Mouse (Mus musculus): ENCODE measurements around the gene Cela3a. TPM values are rescaled to one million over a fixed set of nuclear protein-coding genes. Genes with fewer than 3 reads are reported as not detected.
"Not testable (repeated sequence)": the region's sequence is repeated elsewhere in the genome, so short reads cannot be mapped to it uniquely, and the experiment has no call there.

Cela3a gene
- polyA plus RNA-seq (2015; fragmentation: Nextera tagmentation; extraction: Ambion mirVana), result not detected in 2 replicates

- no peak for DNase-seq (ENCODE audit: low spot score)
Measured at GRCm38 (mm10) chr4:137409691-137410090, at the start of gene Cela3a. Cela3a (minus strand) TSS chr4:137409791.

- peak; percentile 69 for DNase-seq (ENCODE audit: low spot score)
Measured at GRCm38 (mm10) chr4:137458861-137459260, 49.3 kb upstream of the Cela3a start.

DNA sequence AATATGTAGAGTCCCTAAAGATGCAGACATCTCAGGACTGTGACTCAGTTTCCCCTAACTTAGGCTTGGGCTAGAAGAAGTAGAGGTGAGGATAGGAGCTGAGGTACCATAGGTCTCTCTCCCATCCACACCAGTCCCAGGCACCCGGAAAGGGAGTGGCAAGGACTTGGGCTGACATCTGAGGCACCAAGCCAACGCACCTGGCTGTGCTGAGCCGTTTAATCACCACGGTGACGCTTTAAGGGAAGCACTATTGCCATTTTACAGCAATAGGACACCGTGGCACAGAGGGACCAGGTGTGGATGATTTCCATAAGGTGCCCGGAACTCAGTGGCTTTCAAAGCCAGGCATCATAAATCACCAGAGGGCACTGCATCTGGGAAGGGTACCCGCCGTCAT lies 48.7 kb upstream of the Cela3a start:
- DNase-seq (ENCODE audit: low spot score), result peak; percentile 51

DNA sequence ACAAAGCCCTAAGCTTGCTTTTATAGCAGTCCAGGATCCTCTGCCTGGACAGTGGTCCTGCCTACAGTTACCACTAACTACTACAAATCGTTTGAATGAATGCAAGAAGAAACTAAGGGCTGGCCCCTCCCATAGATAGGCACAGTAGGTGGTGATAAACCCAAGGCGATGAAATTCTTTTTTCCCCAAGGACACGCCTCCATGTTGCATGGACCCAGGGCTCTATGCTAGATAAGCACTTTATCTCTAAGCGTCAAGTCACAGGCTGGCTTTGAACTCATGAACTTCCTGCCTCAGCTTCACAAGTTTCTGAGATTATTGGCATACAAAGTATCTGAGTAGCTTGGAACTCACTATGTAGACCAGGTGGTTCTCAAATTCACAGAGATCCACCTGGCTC lies 47.7 kb upstream of the Cela3a start:
- no peak for DNase-seq (ENCODE audit: low spot score)

DNA sequence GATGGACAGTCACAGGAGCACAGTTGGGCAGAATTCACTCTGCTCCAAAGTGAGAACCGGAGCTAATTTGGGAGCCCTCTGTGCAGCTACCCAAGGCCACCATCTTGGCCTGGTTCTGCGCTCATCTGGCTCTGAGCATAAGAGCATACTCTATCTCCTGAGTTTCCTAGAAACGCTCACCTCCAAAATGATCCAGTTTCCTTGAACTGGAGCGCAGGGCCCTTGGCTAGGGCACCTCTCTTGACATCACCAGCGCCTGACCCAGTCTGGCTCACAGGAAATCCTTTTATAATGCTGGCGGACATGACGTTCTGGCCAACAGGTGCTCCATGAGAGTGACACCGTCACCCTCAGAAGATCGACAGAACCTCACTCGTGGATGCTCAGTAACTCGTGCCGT lies 47.0 kb upstream of the Cela3a start:
- no peak for DNase-seq (ENCODE audit: low spot score)

GRCm38 (mm10) chr4:137454582-137454981 lies 45.0 kb upstream of the Cela3a start:
- DNase-seq (ENCODE audit: low spot score), result no peak

DNA sequence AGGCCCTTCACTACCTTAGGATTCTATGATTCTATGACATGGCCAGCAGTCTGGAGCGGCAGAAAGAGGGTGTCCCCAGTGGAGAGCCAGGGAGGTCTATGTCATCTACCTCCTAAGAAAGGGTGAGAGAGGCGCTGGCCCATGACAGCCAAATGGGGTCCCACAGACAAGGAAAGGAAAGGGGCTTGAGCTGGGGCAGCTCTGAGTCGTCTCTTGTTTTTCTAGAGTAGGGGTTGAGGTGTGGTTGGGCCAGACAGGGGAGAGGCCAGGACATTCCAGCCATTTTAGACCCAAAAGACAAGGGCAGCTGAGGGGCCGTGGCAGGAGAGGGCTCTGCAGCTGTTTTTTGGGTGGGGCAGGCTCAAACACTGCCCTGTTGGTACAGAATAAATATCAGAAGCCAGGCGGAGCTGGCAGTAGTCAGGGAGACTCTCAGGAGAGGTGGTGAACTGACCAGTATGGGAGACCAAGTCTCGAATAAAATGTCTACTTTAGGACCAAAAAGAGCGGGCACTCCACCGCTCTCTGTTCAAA lies 43.7 kb upstream of the Cela3a start, which contains the start of gene 1700013G24Rik:
1700013G24Rik (plus strand) TSS at position 51 of the 534 bp plus-strand sequence.
- DNase-seq (ENCODE audit: low spot score), result no peak

- no peak for DNase-seq (ENCODE audit: low spot score)
Measured at GRCm38 (mm10) chr4:137452190-137452589, 42.6 kb upstream of the Cela3a start.

GRCm38 (mm10) chr4:137449715-137450114 lies 40.1 kb upstream of the Cela3a start:
- DNase-seq (ENCODE audit: low spot score), result no peak

DNA sequence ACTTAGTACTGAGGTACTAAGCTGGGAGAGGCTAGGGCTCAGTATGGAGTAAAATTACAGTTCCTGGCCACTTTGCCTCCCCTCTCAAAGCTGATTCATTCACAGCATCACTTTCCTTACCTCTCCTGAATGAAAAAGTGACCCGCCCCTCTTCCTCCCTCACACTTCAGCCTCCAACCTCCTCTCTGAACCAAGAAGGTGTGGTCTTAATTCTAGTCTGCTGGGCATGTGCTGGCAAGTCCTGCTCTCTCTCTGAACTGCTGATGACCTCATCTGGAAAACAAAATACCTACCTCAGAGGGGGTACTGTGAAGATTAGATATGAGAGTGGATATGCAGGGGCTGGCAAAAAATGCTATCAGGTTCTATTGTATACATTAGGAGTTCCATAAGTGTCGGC lies 39.5 kb upstream of the Cela3a start:
- no peak for DNase-seq (ENCODE audit: low spot score)

DNA sequence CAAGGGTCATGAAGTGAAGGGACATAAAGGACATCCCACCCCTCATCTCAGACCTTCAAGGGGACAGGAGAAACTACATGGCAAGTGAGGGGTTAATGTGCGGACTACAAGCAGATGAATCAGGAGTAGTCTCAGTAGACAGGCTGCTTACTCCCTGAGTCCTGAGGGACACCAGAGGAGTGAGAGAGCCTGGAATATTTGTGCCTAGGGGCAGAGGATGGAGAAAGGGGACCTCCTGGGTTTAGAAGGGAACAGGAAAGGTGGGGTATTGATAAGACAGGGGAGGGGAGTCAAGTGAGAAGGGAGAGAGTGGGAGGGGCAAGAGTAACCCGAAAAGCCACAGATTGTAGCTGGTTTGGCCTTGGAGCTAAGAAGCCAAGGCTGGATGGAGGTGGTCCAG lies 39.0 kb upstream of the Cela3a start:
- DNase-seq (ENCODE audit: low spot score), result no peak

DNA sequence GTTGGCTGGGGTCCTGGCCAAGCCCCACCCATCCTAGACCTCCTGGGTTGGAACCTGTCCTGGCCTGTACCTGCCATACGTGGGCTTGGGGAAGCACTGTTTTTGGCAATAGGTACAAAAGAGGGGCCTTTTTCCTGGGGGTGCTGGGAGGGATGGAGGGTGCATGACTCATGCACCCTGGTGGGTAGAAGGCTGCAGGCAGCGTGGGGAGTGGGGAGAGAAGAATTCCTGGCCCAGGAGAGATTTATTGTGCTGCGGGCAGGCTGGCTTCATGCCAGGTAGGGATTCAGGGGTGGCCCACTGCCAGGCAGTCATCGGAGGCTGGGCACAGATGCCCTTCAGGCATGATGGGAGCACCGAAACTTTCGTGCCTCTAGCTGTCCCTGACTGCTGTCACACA lies 38.6 kb upstream of the Cela3a start:
- DNase-seq (ENCODE audit: low spot score), result no peak

- no peak for DNase-seq (ENCODE audit: low spot score)
Measured at GRCm38 (mm10) chr4:137447363-137448196, 38.0 kb upstream of the Cela3a start.

GRCm38 (mm10) chr4:137445881-137446280 lies 36.3 kb upstream of the Cela3a start:
- no peak for DNase-seq (ENCODE audit: low spot score)

DNA sequence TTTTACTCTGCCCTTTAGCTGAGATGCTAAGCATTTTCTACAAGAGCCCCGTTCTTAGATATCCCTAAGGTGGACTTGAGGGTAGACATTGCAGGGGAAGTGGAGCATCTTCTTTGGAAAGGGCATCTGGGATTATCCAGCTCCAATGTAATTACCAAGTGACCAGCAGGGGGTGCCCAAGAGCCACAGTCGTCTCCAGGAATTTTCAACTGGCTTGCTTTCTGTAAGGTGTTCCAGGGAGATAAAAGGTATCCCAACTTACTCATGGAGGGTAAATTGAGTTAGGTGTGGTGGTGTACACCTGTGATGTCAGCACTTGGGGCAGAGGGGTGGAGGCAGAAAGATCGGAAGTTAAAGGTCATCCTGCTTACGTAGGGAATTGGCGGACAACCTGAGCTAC lies 34.0 kb upstream of the Cela3a start:
- DNase-seq (ENCODE audit: low spot score), result peak; percentile 63

GRCm38 (mm10) chr4:137441332-137441731 lies 31.7 kb upstream of the Cela3a start:
- DNase-seq (ENCODE audit: low spot score), result no peak

DNA sequence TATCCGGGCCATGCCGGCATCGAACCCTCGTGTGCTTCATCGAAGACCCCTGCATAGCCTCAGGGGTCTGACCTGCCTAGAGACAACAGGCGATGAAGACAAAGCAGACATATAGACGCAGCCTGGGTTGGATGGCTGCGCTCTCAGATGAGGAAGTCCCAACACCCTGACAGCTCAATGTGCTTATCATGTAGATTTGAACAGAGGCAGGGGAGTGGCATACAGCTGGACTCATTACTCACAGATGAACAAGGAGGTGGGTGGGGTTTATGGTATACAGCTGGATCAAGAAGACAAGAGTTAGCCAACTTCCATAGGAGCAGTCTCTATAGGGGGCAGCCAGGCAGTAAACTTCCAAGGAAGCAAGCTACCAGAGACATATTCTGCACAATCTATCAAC lies 29.3 kb upstream of the Cela3a start:
- no peak for DNase-seq (ENCODE audit: low spot score)

- no peak for DNase-seq (ENCODE audit: low spot score)
Measured at GRCm38 (mm10) chr4:137436979-137437669, 27.5 kb upstream of the Cela3a start.

DNA sequence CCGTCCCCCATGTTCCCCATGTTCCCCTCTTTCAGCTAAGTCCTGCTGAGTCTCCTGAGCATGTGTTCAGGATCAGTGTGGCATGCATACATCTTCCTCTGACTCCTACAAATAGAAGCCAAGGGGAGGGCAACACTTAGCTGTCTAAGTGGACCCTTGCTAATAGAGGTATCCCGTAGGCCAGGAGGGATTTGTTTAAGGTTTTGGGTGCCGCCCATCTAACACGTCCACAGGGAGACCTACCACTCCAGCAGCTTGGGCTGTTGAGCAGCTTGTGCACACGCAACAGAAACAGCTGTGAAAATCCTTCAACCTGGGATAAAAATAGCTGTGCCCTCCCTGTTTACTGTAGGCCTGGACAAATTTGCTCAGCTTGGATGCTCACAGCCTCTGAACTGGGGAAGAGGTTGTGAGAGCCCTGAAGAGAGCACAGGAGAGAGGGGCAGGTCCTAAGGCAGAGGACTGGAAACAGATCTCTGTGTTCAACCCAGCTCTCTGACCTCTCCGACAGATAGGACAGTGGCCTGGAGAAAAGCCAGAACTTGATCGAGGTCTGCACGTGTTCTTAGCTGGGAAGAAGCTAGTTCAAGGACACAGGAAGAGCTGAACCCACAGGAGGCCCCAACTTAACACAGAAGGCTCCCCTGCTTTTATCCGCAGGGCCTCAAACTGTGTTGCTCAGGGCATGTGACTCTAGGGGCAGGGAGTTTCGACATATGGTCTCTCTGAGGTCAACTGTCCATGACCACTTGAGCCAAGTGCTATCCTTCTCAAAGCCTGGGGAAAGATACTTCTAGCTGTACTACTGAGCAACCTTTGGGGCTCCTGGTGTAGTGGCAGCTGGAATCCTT lies 23.3 kb upstream of the Cela3a start:
- DNase-seq (ENCODE audit: low spot score), result not testable (repeated sequence)

DNA sequence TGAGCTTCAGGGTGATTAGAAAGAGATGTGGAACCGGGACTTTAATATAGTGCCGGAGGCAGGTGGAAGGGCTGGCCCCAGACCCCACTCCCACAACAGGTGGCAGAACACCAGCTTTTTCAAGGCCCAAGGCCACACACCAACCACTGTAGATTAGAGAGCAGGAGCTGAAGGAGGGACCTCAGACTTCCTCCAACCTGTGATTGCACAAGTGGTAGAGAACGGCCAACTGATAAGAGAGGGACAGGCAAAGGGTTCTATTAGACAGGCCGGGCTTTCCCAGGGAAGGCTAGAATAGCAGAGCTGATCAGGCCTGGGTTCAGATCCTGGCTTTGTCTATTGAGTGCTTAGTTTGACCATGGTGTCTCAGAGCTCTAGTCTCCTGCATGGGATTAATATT lies 20.9 kb upstream of the Cela3a start, which contains the start of gene Cela3b:
Cela3b (minus strand) TSS at position 39 of the 400 bp plus-strand sequence.
- no peak for DNase-seq (ENCODE audit: low spot score)
